Mouse (Mus musculus) embryonic facial prominence, embryonic 11.5 days (tissue): ENCODE measurements around the gene Syn1. TPM values are rescaled to one million over a fixed set of nuclear protein-coding genes. Genes with fewer than 3 reads are reported as not detected.

Experiments used
- microRNA-seq: library from miRNA; unstranded; fragments of <30 nt; microRNA quantifications from one replicate; pipeline ENCODE4, GENCODE M21; 2016; ENCODE audit warnings: borderline number of aligned reads
- polyA plus RNA-seq: library from polyadenylated mRNA; unstranded; fragments of >200 nt; fragmentation: Nextera tagmentation; extraction: Ambion mirVana; gene quantifications from 2 replicates; pipeline ENCODE4 v1.2.1, GENCODE M21; 2014

Syn1 gene
- polyA plus RNA-seq, 1 experiment from 2014 or later: 4.0 TPM

Small RNA genes within 50 kb of the gene (microRNA-seq; reads per million reads assigned to microRNA genes)
- gene Gm24824 (not detected), gene Mir5617 (not detected)

Other genes with a start within 250 kb of the Syn1 start
- 88.8 and 97.1 TPM in 2 replicates for gene Cdk16, start 233.1 kb downstream of the Syn1 start, polyA plus RNA-seq
- 68.2 and 70.8 TPM in 2 replicates for gene Usp11, start 217.1 kb downstream of the Syn1 start, polyA plus RNA-seq
- gene Araf, start 123.2 kb downstream of the Syn1 start, polyA plus RNA-seq: 68.0 and 74.8 TPM in 2 replicates
- gene Timp1, start 50.8 kb downstream of the Syn1 start, polyA plus RNA-seq: 12.0 and 15.2 TPM in 2 replicates
- 2.1 and 3.4 TPM in 2 replicates for gene Cfp, start 10.6 kb upstream of the Syn1 start, polyA plus RNA-seq
- 8.2 and 8.4 TPM in 2 replicates for gene Elk1, start 29.6 kb upstream of the Syn1 start, polyA plus RNA-seq
- gene Uxt, start 41.0 kb upstream of the Syn1 start, polyA plus RNA-seq: 54.9 and 55.0 TPM in 2 replicates
- gene Zfp182, start 141.3 kb upstream of the Syn1 start, polyA plus RNA-seq: 6.4 and 6.7 TPM in 2 replicates
- not detected in 2 replicates for gene Spaca5, start 147.4 kb upstream of the Syn1 start, polyA plus RNA-seq
- 3.2 and 3.3 TPM in 2 replicates for gene Zfp300, start 168.5 kb upstream of the Syn1 start, polyA plus RNA-seq
- gene Ssxa1, start 194.8 kb upstream of the Syn1 start, polyA plus RNA-seq: not detected in 2 replicates